Mouse (Mus musculus): ENCODE data around the gene Clstn2.

- TF ChIP-seq EP300 (optimal IDR thresholded peaks at IDR 0.05) (no peak), CTCF (IDR thresholded peaks at IDR 0.05; ENCODE audit: low read depth) (no peak)
Observed at GRCm38 (mm10) chr9:97476456-97476855, 556.5 kb downstream of the Clstn2 start.

Data from stomach, postnatal 0 days (tissue).